Mouse (Mus musculus): ENCODE results near the gene Bod1l.

GRCm38 (mm10) chr5:41761509-41762140, 82.5 kb downstream of the Bod1l start:
- TF ChIP-seq CTCF (conservative IDR thresholded peaks at IDR 0.05 in 1 of 2, IDR thresholded peaks at IDR 0.05 in 1 of 2; ENCODE audit: low read depth in 2 of 2, low read length in 2 of 2) (no peak), ZC3H11A (IDR thresholded peaks at IDR 0.05; ENCODE audit: low read depth, low read length) (no peak), JUND (conservative IDR thresholded peaks at IDR 0.05; ENCODE audit: low read depth, low read length) (no peak), CHD1 (IDR thresholded peaks at IDR 0.05; ENCODE audit: low read depth, low read length) (no peak), BHLHE40 (IDR thresholded peaks at IDR 0.05; ENCODE audit: low read depth, low read length) (no peak), POLR2A (IDR thresholded peaks at IDR 0.05; ENCODE audit: low read depth, low read length) (no peak)

Measured in CH12.LX (cell line).